Mouse (Mus musculus) CH12.LX (cell line): ENCODE measurements around the gene Reep1. TPM values are rescaled to one million over a fixed set of nuclear protein-coding genes. Genes with fewer than 3 reads are reported as not detected.

Experiments
- DNase-seq: peaks from one replicate; pipeline ENCODE4 v3.0.0-alpha.2; 2013; ENCODE audit errors: extremely low read depth
- H3K27ac ChIP-seq: 2 replicates; pipeline ENCODE4 v1.5.1; 2012; ENCODE audit warnings: low read depth, mild to moderate bottlenecking, control low read depth, moderate library complexity; ENCODE audit not compliant: insufficient read depth
- H3K27me3 ChIP-seq: replicated peaks from 2 replicates; pipeline ENCODE3; 2012; ENCODE audit warnings: inconsistent platforms
- H3K36me3 ChIP-seq, 2 experiments: replicated peaks in 1 of 2; 2 replicates each; pipeline versions ENCODE3 to v1.6.1; 2012; ENCODE audit warnings: inconsistent platforms in 1 of 2, low read length in 1 of 2, mild to moderate bottlenecking in 1 of 2, mixed read lengths in 1 of 2, moderate library complexity in 1 of 2; ENCODE audit not compliant: control insufficient read depth in 1 of 2, insufficient read depth in 1 of 2
- H3K4me1 ChIP-seq, 2 experiments: 2 replicates each; pipeline ENCODE4 v1.6.1; 2012; ENCODE audit warnings: inconsistent platforms in 1 of 2, moderate library complexity in 1 of 2; ENCODE audit not compliant: insufficient read depth in 2 of 2, control insufficient read depth in 1 of 2
- H3K4me2 ChIP-seq: 2 replicates; pipeline ENCODE4 v1.6.1; 2012; ENCODE audit warnings: low read depth, mild to moderate bottlenecking, control low read depth; ENCODE audit not compliant: poor library complexity, insufficient read depth, severe bottlenecking
- H3K4me3 ChIP-seq, 3 experiments: fragments of 150-350 bp in 1 of 3; sonication (generic) in 1 of 3; replicated peaks in 1 of 3; 2 replicates each; pipeline versions ENCODE3 to v1.5.1; 2011 to 2012; ENCODE audit warnings: low read depth in 2 of 3, low read length in 2 of 3, mild to moderate bottlenecking in 2 of 3, moderate library complexity in 2 of 3, control low read depth in 1 of 3, improper control_type of control experiment in 1 of 3, inconsistent platforms in 1 of 3, mixed read lengths in 1 of 3; ENCODE audit not compliant: poor library complexity in 1 of 3
- H3K79me2 ChIP-seq: replicated peaks from 2 replicates; pipeline ENCODE4 v1.6.1; 2012; ENCODE audit warnings: mild to moderate bottlenecking, moderate library complexity; ENCODE audit not compliant: control insufficient read depth, poor library complexity, insufficient read depth, severe bottlenecking; ENCODE audit errors: extremely low read depth
- H3K9ac ChIP-seq: 2 replicates; pipeline ENCODE4 v1.6.1; 2012; ENCODE audit warnings: low read depth, mild to moderate bottlenecking, control low read depth, moderate library complexity; ENCODE audit not compliant: insufficient read depth
- H3K9me3 ChIP-seq: replicated peaks from 2 replicates; pipeline ENCODE3; 2012; ENCODE audit warnings: low read length, inconsistent platforms, mixed read lengths
- BHLHE40 ChIP-seq: IDR thresholded peaks from 2 replicates; pipeline ENCODE4 v1.6.1; 2011; ENCODE audit warnings: mild to moderate bottlenecking, low read depth, low read length, improper control_type of control experiment
- CHD1 ChIP-seq: IDR thresholded peaks from 2 replicates; pipeline ENCODE4 v1.6.1; 2012; ENCODE audit warnings: low read depth, low read length, improper control_type of control experiment, inconsistent platforms
- CHD2 ChIP-seq: IDR thresholded peaks from 2 replicates; pipeline ENCODE4 v1.6.1; 2011; ENCODE audit warnings: low read length, improper control_type of control experiment
- E2F4 ChIP-seq: IDR thresholded peaks from 2 replicates; pipeline ENCODE4 v1.6.1; 2011; ENCODE audit warnings: low read depth, low read length, improper control_type of control experiment; ENCODE audit not compliant: insufficient replicate concordance
- ELF1 ChIP-seq: IDR thresholded peaks from 2 replicates; pipeline ENCODE4 v1.6.1; 2014; ENCODE audit warnings: low read depth, mild to moderate bottlenecking, inconsistent platforms, low read length, improper control_type of control experiment
- EP300 ChIP-seq: IDR thresholded peaks from 2 replicates; pipeline ENCODE4 v1.6.1; 2011; ENCODE audit warnings: low read length, improper control_type of control experiment
- GABPA ChIP-seq: IDR thresholded peaks from 2 replicates; pipeline ENCODE4 v1.6.1; 2012; ENCODE audit warnings: low read depth, low read length, improper control_type of control experiment, inconsistent platforms; ENCODE audit not compliant: insufficient replicate concordance
- HCFC1 ChIP-seq: IDR thresholded peaks from 2 replicates; pipeline ENCODE4 v1.6.1; 2012; ENCODE audit warnings: low read depth, mild to moderate bottlenecking, inconsistent platforms, low read length, improper control_type of control experiment
- JUN ChIP-seq: IDR thresholded peaks from 2 replicates; pipeline ENCODE4 v1.6.1; 2011; ENCODE audit warnings: low read depth, mild to moderate bottlenecking, low read length, improper control_type of control experiment, moderate library complexity; ENCODE audit not compliant: insufficient read depth
- KAT2A ChIP-seq: IDR thresholded peaks from 2 replicates; pipeline ENCODE4 v1.6.1; 2012; ENCODE audit warnings: low read length, improper control_type of control experiment, inconsistent platforms; ENCODE audit not compliant: insufficient replicate concordance
- MAFK ChIP-seq: IDR thresholded peaks from 2 replicates; pipeline ENCODE4 v1.6.1; 2011; ENCODE audit warnings: low read length, improper control_type of control experiment; ENCODE audit not compliant: insufficient replicate concordance
- MAX ChIP-seq: IDR thresholded peaks from 2 replicates; pipeline ENCODE4 v1.6.1; 2011; ENCODE audit warnings: low read length, improper control_type of control experiment
- MXI1 ChIP-seq: IDR thresholded peaks from 2 replicates; pipeline ENCODE4 v1.6.1; 2011; ENCODE audit warnings: mild to moderate bottlenecking, low read depth, low read length, improper control_type of control experiment
- MYC ChIP-seq: IDR thresholded peaks from 2 replicates; pipeline ENCODE4 v1.6.1; 2011; ENCODE audit warnings: low read depth, mild to moderate bottlenecking, improper control_type of control experiment, low read length
- NRF1 ChIP-seq: IDR thresholded peaks from 2 replicates; pipeline ENCODE4 v1.6.1; 2014; ENCODE audit warnings: low read depth, mild to moderate bottlenecking, inconsistent platforms, low read length, improper control_type of control experiment, moderate library complexity
- PAX5 ChIP-seq: IDR thresholded peaks from 2 replicates; pipeline ENCODE4 v1.6.1; 2012; ENCODE audit warnings: low read length, inconsistent platforms, mixed read lengths
- POLR2A ChIP-seq: IDR thresholded peaks from 2 replicates; pipeline ENCODE4 v1.6.1; 2011; ENCODE audit warnings: low read depth, mild to moderate bottlenecking, improper control_type of control experiment, low read length
- POLR2AphosphoS2 ChIP-seq: IDR thresholded peaks from 2 replicates; pipeline ENCODE4 v1.6.1; 2011; ENCODE audit warnings: low read depth, low read length, improper control_type of control experiment
- RAD21 ChIP-seq: IDR thresholded peaks from 2 replicates; pipeline ENCODE4 v1.6.1; 2011; ENCODE audit warnings: low read depth, mild to moderate bottlenecking, low read length, improper control_type of control experiment, moderate library complexity
- RCOR1 ChIP-seq: conservative IDR thresholded peaks from 2 replicates; pipeline ENCODE4 v1.6.1; 2012; ENCODE audit warnings: low read depth, mild to moderate bottlenecking, inconsistent platforms, low read length, improper control_type of control experiment
- TBP ChIP-seq: conservative IDR thresholded peaks from 2 replicates; pipeline ENCODE4 v1.6.1; 2011; ENCODE audit warnings: low read depth, low read length, improper control_type of control experiment
- USF2 ChIP-seq: conservative IDR thresholded peaks from 2 replicates; pipeline ENCODE4 v1.6.1; 2011; ENCODE audit warnings: low read depth, low read length, improper control_type of control experiment
- dilution Hi-C: fragments of 300-500 bp; cut with MboI; formaldehyde crosslinking; loops from 2 replicates; pipeline ENCODE4 v1.14.3; 2020; ENCODE audit warnings: low sequenced_read_pairs; ENCODE audit not compliant: extremely low pct_unique_long_range_greater_than_20kb, extremely low pct_ligation_motif_present
- in situ Hi-C: fragments of 300-500 bp; cut with MboI; formaldehyde crosslinking; loops from 3 replicates; pipeline ENCODE4 v1.14.3; 2019; ENCODE audit warnings: low sequenced_read_pairs, low pct_ligation_motif_present, low pct_unique_long_range_greater_than_20kb, mixed read lengths
- polyA plus RNA-seq: library from polyadenylated mRNA; unstranded; fragments of >175 nt; gene quantifications from 2 replicates; pipeline ENCODE4 v1.2.1, GENCODE M21; 2012; ENCODE audit warnings: low read depth; ENCODE audit not compliant: insufficient read length
- total RNA-seq, 2 experiments: library from RNA; depleted of rRNA; stranded (reverse); fragments of 300-350 nt in 1 of 2; fragments of >200 nt in 1 of 2; gene quantifications; 2 replicates each; pipeline ENCODE4 v1.2.3; 2012 to 2014

Gene Reep1
- total and polyA plus RNA-seq, 3 experiments = 0.33 to 1.3 (median 1.2) TPM

DNA sequence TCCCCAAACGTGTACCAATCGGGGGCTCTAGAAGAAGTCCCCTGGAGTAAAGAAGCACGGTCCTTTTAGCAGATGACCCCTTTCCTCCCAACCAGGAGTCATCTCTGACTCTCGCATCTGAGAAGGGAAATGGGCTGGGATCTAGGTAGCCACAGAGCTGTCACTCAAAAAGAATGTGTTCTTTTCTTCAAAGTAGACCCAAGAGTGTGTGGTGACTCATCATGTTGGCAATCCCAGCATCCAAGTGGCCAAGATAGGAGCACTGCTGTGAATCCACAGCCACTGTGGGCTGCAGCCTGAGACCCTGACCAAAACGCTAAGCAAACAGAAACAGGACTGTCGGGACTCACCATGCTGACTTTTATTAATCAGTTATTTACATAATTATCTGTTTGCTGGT, 37.6 kb downstream of the Reep1 start:
- dilution Hi-C loops = no loop called here
- H3K36me3 ChIP-seq = no peaks in the 10 kb centered on the region
- H3K27me3 ChIP-seq = no peaks in the 10 kb centered on the region
- in situ Hi-C loops = no loop called here
- H3K4me2 ChIP-seq = no peak overlapping the region
- H3K9ac ChIP-seq = no peak overlapping the region
- peaks cover 9 to 20% of the 10 kb centered on the region in 2 experiments for H3K4me1 ChIP-seq
- H3K4me3 ChIP-seq = no peak overlapping the region
- no peaks in the 10 kb centered on the region for H3K9me3 ChIP-seq
- TF ChIP-seq MYC = no peak
- no peak for TF ChIP-seq RCOR1
- no peak for TF ChIP-seq ELF1
- TF ChIP-seq JUN = no peak
- TF ChIP-seq NRF1 = no peak
- TF ChIP-seq CHD2 = no peak
- TF ChIP-seq USF2 = no peak
- no peak for DNase-seq
- no peak overlapping the region for H3K27ac ChIP-seq
- H3K79me2 ChIP-seq = no peaks in the 10 kb centered on the region

DNA sequence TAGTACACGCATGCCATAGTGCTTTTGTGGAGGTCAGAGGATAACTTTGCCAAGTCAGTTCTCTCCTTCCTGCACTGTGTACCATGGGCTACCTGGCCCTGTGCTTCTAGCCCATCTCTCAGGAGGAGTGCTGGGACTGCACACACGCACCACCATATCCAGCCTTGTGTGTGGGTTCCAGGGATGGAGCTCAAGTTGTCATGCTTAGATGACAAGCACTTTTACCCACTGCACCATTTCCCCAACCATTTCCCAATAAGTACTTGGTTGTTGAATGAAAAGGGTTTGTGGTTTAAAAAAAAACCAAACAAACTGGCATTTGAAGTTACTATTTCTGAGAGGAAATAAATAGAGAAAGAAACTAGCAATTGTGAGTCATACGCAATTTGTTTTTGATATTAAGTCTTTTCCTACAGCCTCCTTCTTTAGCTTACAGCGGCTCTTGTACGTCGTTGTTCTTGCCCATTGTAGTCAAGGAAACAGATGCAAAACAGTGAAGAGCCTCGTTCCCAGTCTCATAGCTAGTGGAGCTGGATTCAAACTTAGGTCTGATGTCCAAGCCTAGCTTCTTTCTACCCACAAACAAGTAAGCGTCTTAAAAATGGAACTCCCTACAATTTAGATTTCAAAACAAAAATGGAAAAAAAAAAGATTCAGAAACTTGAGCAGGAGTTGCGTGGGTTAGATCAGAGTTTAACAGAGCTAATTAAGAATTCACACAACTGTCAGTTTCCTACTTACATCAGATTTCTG, 38.3 kb downstream of the Reep1 start:
- Histone ChIP-seq H3K4me2 (no peak overlapping the region), H3K36me3 (no peaks in the 10 kb centered on the region), H3K27me3 (no peaks in the 10 kb centered on the region), H3K4me1 (peaks cover 9 to 20% of the 10 kb centered on the region in 2 experiments), H3K79me2 (no peaks in the 10 kb centered on the region), H3K9ac (no peak overlapping the region), H3K27ac (no peak overlapping the region), H3K4me3 (no peak overlapping the region), H3K9me3 (no peaks in the 10 kb centered on the region)
- in situ Hi-C loops (no loop called here), dilution Hi-C loops (no loop called here)
- TF ChIP-seq PAX5 = no peak
- TF ChIP-seq MAFK = no peak
- TF ChIP-seq MYC = no peak
- TF ChIP-seq KAT2A = no peak
- TF ChIP-seq TBP = no peak
- no peak for TF ChIP-seq MAX
- no peak for TF ChIP-seq BHLHE40
- TF ChIP-seq CHD1 = no peak
- no peak for TF ChIP-seq E2F4
- TF ChIP-seq GABPA = no peak
- TF ChIP-seq RCOR1 = no peak
- TF ChIP-seq POLR2A = no peak
- no peak for TF ChIP-seq CHD2
- TF ChIP-seq POLR2AphosphoS2 = no peak
- no peak for TF ChIP-seq HCFC1
- no peak for TF ChIP-seq MXI1
- TF ChIP-seq EP300 = no peak
- TF ChIP-seq RAD21 = no peak
- no peak for DNase-seq
